Mouse (Mus musculus) forebrain, embryonic 16.5 days (tissue): ENCODE measurements around the gene Pim1. TPM values are rescaled to one million over a fixed set of nuclear protein-coding genes. Genes with fewer than 3 reads are reported as not detected.

ENCODE experiments used
- ATAC-seq: fragments of 200-750 bp; cut with Nextera tagmentation; 2 replicates; pipeline ENCODE4 v1.8.0; 2017; ENCODE audit warnings: mild to moderate bottlenecking, moderate library complexity
- H3K27ac ChIP-seq: fragments of 300-500 bp; sonication (generic); 2 replicates; pipeline ENCODE4 v1.5.1; 2014; ENCODE audit warnings: low read length, control low read depth
- H3K27me3 ChIP-seq: fragments of 300-500 bp; sonication (generic); replicated peaks from 2 replicates; pipeline ENCODE4 v1.6.1; 2014; ENCODE audit warnings: low read length; ENCODE audit not compliant: control insufficient read depth, insufficient read depth
- H3K36me3 ChIP-seq: fragments of 300-500 bp; sonication (generic); 2 replicates; pipeline ENCODE4 v1.6.1; 2014; ENCODE audit not compliant: control insufficient read depth, insufficient read depth
- H3K4me1 ChIP-seq: fragments of 300-500 bp; sonication (generic); replicated peaks from 2 replicates; pipeline ENCODE4 v1.6.1; 2014; ENCODE audit warnings: low read length; ENCODE audit not compliant: control insufficient read depth, insufficient read depth
- H3K4me2 ChIP-seq: fragments of 300-500 bp; sonication (generic); 2 replicates; pipeline ENCODE4 v1.6.1; 2014; ENCODE audit warnings: mild to moderate bottlenecking, low read length, control low read depth
- H3K4me3 ChIP-seq: fragments of 300-500 bp; sonication (generic); replicated peaks from 2 replicates; pipeline ENCODE4 v1.5.1; 2014; ENCODE audit warnings: mild to moderate bottlenecking, low read length, control low read depth
- H3K9ac ChIP-seq: fragments of 300-500 bp; sonication (generic); replicated peaks from 2 replicates; pipeline ENCODE4 v1.6.1; 2014; ENCODE audit warnings: low read depth, low read length, control low read depth
- H3K9me3 ChIP-seq: fragments of 300-500 bp; sonication (generic); 2 replicates; pipeline ENCODE4 v1.6.1; 2016; ENCODE audit warnings: low read length; ENCODE audit not compliant: control insufficient read depth
- WGBS: fragments of 180-500 bp; shearing (Covaris S2); extraction: QIAGEN DNeasy Blood & Tissue Kit; methylation state at CpG from one replicate; pipeline ENCODE4 v1.1.7; 2014; 5-methylcytosine and 5-hydroxymethylcytosine counted together
- polyA plus RNA-seq: library from polyadenylated mRNA; unstranded; fragments of >200 nt; fragmentation: Nextera tagmentation; extraction: Ambion mirVana; gene quantifications from 2 replicates; pipeline ENCODE4 v1.2.1, GENCODE M21; 2015

Gene Pim1
- polyA plus RNA-seq, 1 experiment from 2014 or later, result 11.8 TPM

DNA sequence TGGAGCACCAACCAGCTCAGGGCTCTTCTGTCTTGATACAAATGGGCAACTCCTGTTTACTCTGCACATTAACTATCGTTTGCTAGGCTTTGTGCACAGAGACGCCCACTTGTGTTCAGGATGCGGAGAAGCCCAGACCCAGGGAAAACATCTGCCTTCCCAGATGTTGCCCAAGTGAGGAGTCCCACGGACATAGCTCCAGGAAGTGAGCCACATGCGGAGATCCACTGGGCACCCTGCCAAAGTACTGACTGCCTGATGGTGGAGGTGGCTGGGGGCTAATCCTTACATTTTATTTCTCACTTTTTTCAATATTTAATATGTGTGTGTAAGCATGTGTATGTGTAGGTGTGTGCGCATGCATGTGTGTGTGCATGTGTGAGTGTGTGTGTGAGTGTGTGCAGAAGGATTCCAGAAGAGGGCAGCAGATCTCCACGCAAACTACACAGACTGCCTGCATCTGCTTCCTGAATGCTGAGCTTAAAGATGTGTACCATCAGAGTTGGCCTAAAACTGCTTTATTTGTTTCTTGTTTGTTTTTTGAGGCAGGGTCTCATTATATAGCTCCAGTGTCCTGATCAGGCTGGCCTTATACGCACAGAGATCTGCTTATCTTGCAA, 38.1 kb downstream of the Pim1 start:
- H3K9me3 ChIP-seq, result no peaks in the 10 kb centered on the region
- no peaks in the 10 kb centered on the region for H3K4me1 ChIP-seq
- ATAC-seq, result no peak
- H3K4me2 ChIP-seq, result no peak overlapping the region
- no peaks in the 10 kb centered on the region for H3K27me3 ChIP-seq
- H3K36me3 ChIP-seq, result no peaks in the 10 kb centered on the region
- 83% methylated on average over 8 of the region's 8 CpGs for WGBS
- no peak overlapping the region for H3K4me3 ChIP-seq
- H3K9ac ChIP-seq, result no peak overlapping the region
- H3K27ac ChIP-seq, result no peak overlapping the region

DNA sequence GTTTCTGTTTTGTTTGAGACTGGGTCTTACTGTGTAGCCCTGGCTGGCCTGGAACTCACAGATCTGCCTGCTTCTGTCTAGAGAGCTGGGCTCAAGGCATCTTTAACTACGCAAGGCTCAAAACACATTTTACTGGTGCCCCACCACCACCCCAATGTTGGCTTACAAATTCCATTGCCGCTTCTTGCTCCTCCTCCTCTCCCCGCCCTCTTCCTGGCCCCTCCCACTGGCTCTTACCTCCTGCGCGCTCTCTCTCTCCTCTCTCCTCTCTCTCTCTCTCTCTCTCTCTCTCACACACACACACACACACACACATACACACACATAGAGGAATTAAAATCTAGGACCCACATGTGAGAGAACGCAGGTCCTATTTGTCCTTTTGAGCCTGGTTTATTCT, 40.0 kb downstream of the Pim1 start:
- Histone ChIP-seq H3K4me3 (no peak overlapping the region), H3K27ac (no peak overlapping the region), H3K27me3 (no peaks in the 10 kb centered on the region), H3K4me1 (no peaks in the 10 kb centered on the region), H3K4me2 (no peak overlapping the region), H3K36me3 (no peaks in the 10 kb centered on the region), H3K9ac (no peak overlapping the region), H3K9me3 (no peaks in the 10 kb centered on the region)
- no peak for ATAC-seq
- WGBS, result 80% methylated on average over 6 of the region's 6 CpGs

DNA sequence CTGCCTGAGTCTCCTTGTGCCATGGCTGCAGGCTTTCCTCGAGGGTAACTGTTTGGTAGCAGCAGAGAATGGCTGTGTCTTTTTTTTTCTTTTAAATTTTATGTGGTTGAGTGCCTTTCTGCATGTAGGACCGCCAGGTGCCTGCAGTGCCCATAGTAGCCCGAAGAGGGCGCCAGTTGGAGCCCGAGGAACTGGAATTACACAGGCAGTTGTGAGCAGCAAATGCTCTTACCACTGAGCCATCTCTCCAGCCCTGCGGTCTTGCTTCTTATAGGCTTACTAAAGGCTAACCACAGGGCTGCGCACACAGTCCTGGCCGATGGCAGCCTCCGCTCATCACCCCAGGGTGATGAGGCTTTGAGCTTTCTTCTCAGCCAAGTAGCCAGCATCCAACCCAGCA, 40.7 kb downstream of the Pim1 start:
- WGBS, result 76% methylated on average over 9 of the region's 9 CpGs
- Histone ChIP-seq H3K27ac (no peak overlapping the region), H3K9ac (no peak overlapping the region), H3K4me3 (no peak overlapping the region), H3K4me2 (no peak overlapping the region), H3K27me3 (no peaks in the 10 kb centered on the region), H3K4me1 (no peaks in the 10 kb centered on the region), H3K9me3 (no peaks in the 10 kb centered on the region), H3K36me3 (no peaks in the 10 kb centered on the region)
- ATAC-seq, result no peak

DNA sequence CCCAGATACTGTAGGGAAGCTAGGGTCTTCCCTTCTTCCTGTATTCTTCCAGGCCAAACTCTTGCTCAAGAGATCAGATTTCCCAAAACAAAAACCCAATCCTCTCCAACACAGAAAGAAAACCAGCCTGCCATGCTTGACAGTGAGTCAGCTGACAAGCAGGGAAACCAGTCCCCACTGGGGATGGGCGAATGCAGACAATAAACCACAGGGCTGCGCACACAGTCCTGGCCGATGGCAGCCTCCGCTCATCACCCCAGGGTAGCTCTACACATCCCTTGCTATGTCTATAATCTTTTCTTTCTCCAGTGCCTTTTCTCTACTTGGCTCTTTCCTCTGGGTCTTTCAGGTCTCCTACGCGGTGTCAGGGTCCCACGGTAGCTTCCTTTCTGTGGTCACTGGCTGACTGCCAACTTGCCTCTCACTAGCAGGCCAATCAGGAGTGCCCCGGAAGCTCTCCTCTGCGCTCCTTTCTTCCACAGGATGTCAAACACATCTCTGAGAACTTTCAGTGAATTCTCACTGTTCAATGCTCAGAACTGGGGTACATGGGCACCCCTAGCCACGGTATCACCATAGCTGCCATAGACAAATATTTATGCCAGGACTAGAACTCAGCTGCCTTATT, 41.3 kb downstream of the Pim1 start:
- WGBS, result 39% methylated on average over 10 of the region's 10 CpGs
- Histone ChIP-seq H3K27me3 (no peaks in the 10 kb centered on the region), H3K4me2 (no peak overlapping the region), H3K4me1 (no peaks in the 10 kb centered on the region), H3K36me3 (no peaks in the 10 kb centered on the region), H3K27ac (no peak overlapping the region), H3K9ac (no peak overlapping the region), H3K4me3 (no peak overlapping the region), H3K9me3 (no peaks in the 10 kb centered on the region)
- no peak for ATAC-seq

DNA sequence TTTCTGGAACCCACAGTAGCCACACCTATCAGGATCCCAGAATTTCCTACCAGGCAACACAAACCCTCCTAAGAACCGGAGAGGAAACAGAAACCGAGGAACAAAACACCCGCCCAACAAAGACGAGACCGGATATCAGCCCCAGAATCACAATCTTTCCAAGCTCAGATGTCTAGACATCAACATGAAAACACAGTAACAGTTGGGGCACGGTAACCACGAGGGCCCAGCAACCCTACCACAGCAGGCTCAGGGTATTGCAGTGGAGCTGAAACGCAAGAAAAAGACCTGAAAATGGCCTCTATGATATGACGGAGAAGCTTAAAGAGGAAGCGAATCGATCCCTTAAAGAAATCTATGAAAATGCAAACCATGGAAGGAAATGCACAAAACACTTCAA, 43.3 kb downstream of the Pim1 start:
- no peaks in the 10 kb centered on the region for H3K4me1 ChIP-seq
- H3K27me3 ChIP-seq, result no peaks in the 10 kb centered on the region
- ATAC-seq, result no peak
- H3K9ac ChIP-seq, result no peak overlapping the region
- H3K27ac ChIP-seq, result no peak overlapping the region
- H3K4me3 ChIP-seq, result no peak overlapping the region
- WGBS, result 93% methylated on average over 11 of the region's 11 CpGs
- no peak overlapping the region for H3K4me2 ChIP-seq
- H3K36me3 ChIP-seq, result no peaks in the 10 kb centered on the region
- H3K9me3 ChIP-seq, result no peaks in the 10 kb centered on the region

DNA sequence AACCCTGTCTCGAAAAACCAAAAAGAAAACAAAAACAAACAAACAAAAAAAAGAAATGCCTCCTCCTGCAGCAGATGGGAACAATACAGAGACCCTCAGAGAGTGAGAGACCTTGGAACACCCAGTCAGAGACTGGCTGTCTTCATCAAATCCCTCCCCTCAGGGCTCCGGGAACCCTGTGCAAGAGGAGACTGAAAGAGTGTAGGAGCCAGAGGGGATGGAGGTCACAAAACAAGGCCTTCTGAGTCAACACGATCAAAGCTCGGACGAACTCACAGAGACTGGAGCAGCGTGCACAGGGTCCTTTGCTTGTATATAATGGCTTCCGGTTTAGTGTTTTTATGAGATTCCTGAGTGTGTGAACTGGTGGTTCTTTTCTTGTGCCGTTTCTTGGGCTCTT, 49.9 kb downstream of the Pim1 start:
- Histone ChIP-seq H3K27ac (no peak overlapping the region), H3K4me2 (no peak overlapping the region), H3K4me1 (no peaks in the 10 kb centered on the region), H3K9me3 (no peaks in the 10 kb centered on the region), H3K27me3 (no peaks in the 10 kb centered on the region), H3K9ac (no peak overlapping the region), H3K36me3 (no peaks in the 10 kb centered on the region), H3K4me3 (no peak overlapping the region)
- no peak for ATAC-seq
- 92% methylated on average over 8 of the region's 8 CpGs for WGBS

DNA sequence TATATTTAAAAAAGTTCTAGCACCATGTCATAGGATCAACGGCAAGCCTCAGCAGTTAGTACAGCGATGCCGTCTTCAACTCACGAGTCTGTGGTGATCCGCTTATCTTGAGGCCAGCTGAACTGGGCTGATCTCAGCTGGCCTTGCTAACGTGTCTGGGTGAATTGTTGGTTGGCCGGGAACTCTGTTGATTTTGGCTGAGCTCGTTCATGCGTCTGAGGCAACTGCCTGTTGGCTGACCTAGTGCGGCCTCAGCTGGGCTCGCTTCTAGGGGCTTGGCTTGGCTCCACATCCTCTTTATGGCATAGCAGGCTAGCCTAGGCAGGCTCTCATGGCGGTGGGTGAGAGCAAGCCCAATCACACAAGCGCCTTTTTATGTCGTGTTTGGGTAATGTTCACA, 50.9 kb downstream of the Pim1 start:
- no peak overlapping the region for H3K4me3 ChIP-seq
- no peaks in the 10 kb centered on the region for H3K4me1 ChIP-seq
- no peaks in the 10 kb centered on the region for H3K9me3 ChIP-seq
- no peaks in the 10 kb centered on the region for H3K27me3 ChIP-seq
- no peak for ATAC-seq
- 65% methylated on average over 14 of the region's 14 CpGs for WGBS
- H3K9ac ChIP-seq, result no peak overlapping the region
- no peak overlapping the region for H3K27ac ChIP-seq
- H3K4me2 ChIP-seq, result no peak overlapping the region
- H3K36me3 ChIP-seq, result no peaks in the 10 kb centered on the region

DNA sequence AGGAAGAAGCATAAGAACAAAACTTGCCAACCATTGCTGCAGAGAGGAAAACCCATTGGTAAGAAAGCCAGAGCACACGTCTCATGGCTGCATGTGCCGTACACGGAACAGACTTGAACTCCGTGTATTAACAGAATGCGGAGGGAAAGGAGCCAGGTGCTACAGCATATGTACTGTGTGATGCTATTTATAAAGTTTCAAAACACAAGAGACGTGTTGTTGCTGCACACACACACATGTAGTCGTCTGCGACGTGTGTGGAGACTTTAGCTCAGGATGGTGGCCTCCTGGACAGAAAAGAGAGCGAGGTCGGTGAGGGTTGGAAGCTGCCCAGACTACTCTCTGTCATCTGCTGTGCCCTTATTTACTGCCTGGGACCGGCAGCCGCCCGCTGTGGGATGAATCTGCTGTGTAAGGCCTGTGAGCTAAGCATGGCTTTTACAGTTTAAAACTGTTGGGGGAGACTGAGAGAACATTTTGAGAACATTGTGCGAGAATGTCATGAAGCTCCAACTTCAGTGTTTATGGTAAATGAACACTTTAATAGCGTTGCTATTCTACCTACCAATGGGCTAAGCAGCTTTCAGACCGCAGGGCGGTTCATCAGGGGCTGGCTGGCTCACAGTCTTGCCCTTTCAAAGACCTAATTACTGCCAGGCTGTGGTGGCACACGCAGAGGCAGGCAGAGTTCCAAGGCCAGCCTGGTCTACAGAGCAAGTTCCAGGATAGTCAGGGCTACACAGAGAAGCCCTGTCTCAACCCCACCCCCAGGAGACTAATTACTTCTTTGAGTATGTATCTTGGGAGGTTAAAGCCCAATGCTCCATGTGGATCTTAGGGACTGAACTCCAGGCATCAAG, 52.5 kb downstream of the Pim1 start:
- no peak overlapping the region for H3K4me2 ChIP-seq
- WGBS, result 81% methylated on average over 19 of the region's 19 CpGs
- H3K4me1 ChIP-seq, result no peaks in the 10 kb centered on the region
- no peak for ATAC-seq
- no peaks in the 10 kb centered on the region for H3K36me3 ChIP-seq
- H3K27me3 ChIP-seq, result no peaks in the 10 kb centered on the region
- no peaks in the 10 kb centered on the region for H3K9me3 ChIP-seq
- no peak overlapping the region for H3K4me3 ChIP-seq
- no peak overlapping the region for H3K27ac ChIP-seq
- no peak overlapping the region for H3K9ac ChIP-seq

DNA sequence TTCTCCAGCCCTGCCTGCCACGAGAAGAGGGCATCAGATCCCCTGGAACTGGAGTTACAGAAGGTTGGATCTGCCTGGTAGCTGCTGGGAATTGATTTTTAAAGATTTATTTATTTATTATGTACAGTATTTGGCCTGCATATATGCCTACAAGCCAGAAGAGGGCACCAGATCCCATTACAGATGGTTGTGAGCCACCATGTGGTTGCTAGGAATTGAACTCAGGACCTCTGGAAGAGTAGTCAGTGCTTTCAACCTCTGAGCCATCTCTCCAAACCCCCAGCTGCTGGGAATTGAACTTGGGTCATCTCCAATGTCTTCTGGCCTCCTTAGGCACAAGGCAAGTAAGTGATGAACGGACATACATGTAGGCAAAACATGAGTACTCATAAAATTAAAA, 53.5 kb downstream of the Pim1 start:
- Histone ChIP-seq H3K4me1 (no peaks in the 10 kb centered on the region), H3K4me2 (no peak overlapping the region), H3K27me3 (no peaks in the 10 kb centered on the region), H3K27ac (no peak overlapping the region), H3K36me3 (no peaks in the 10 kb centered on the region), H3K9ac (no peak overlapping the region), H3K4me3 (no peak overlapping the region), H3K9me3 (no peaks in the 10 kb centered on the region)
- ATAC-seq, result no peak
- 76% methylated on average over 2 of the region's 2 CpGs for WGBS
